Mouse (Mus musculus): Measurements from ENCODE around the gene Snrnp70. TPM values are rescaled to one million over a fixed set of nuclear protein-coding genes. Genes with fewer than 3 reads are reported as not detected.
"Not testable (repeated sequence)": the region's sequence is repeated elsewhere in the genome, so short reads cannot be mapped to it uniquely, and the experiment has no call there.

The Snrnp70 gene
- polyA plus RNA-seq, 1 experiment from 2014 or later, result 223 TPM

GRCm38 (mm10) chr7:45406157-45407156, 10.9 kb upstream of the Snrnp70 start:
- Histone ChIP-seq H3K4me1 (replicated peaks) (peaks cover 17% of the 10 kb centered on the region), H3K27me3 (ENCODE audit: insufficient read depth, poor library complexity, severe bottlenecking) (peaks cover 67% of the 10 kb centered on the region), H3K4me3 (peak overlapping the region; percentile 45), H3K27ac (no peak overlapping the region), H3K9me3 (no peaks in the 10 kb centered on the region), H3K36me3 (no peaks in the 10 kb centered on the region)
- DNase-seq (ENCODE audit: low spot score), result peak; percentile 23
- WGBS, result 3% methylated on average over 114 of the region's 114 CpGs

- Histone ChIP-seq H3K4me3 (peak within 1 kb of the TSS; percentile 45), H3K4me1 (replicated peaks) (peaks cover 17% of the 10 kb centered on the region), H3K27ac (no peak within 1 kb of the TSS), H3K9me3 (no peaks in the 10 kb centered on the region), H3K36me3 (no peaks in the 10 kb centered on the region), H3K27me3 (ENCODE audit: insufficient read depth, poor library complexity, severe bottlenecking) (peaks cover 56% of the 10 kb centered on the region)
- peak; percentile 66 for DNase-seq (ENCODE audit: low spot score)
- WGBS, result 12% methylated on average over 28 of the region's 28 CpGs
Observed at GRCm38 (mm10) chr7:45405091-45406075, 9.8 kb upstream of the Snrnp70 start, which contains the start of gene Kcna7. TSS of gene Kcna7 (plus strand) at chr7:45405653.

- Histone ChIP-seq H3K9me3 (no peaks in the 10 kb centered on the region), H3K4me1 (replicated peaks) (peaks cover 17% of the 10 kb centered on the region), H3K27ac (no peak overlapping the region), H3K27me3 (ENCODE audit: insufficient read depth, poor library complexity, severe bottlenecking) (peaks cover 39% of the 10 kb centered on the region), H3K36me3 (no peaks in the 10 kb centered on the region), H3K4me3 (no peak overlapping the region)
- WGBS, result 44% methylated on average over 6 of the region's 6 CpGs
- DNase-seq (ENCODE audit: low spot score), result peak; percentile 71
Observed at GRCm38 (mm10) chr7:45403532-45404261, 8.2 kb upstream of the Snrnp70 start.

- no peaks in the 10 kb centered on the region for H3K9me3 ChIP-seq
- H3K4me1 ChIP-seq (replicated peaks), result peaks cover 14% of the 10 kb centered on the region
- H3K27ac ChIP-seq, result no peak overlapping the region
- WGBS, result 83% methylated on average over 10 of the region's 10 CpGs
- DNase-seq (ENCODE audit: low spot score), result no peak
- H3K36me3 ChIP-seq, result no peaks in the 10 kb centered on the region
- peaks cover 18% of the 10 kb centered on the region for H3K27me3 ChIP-seq (ENCODE audit: insufficient read depth, poor library complexity, severe bottlenecking)
- H3K4me3 ChIP-seq, result no peak overlapping the region
Observed at GRCm38 (mm10) chr7:45401521-45402085, 6.1 kb upstream of the Snrnp70 start.

- peaks cover 21% of the 10 kb centered on the region for H3K4me1 ChIP-seq (replicated peaks)
- H3K27me3 ChIP-seq (ENCODE audit: insufficient read depth, poor library complexity, severe bottlenecking), result no peaks in the 10 kb centered on the region
- no peak for DNase-seq (ENCODE audit: low spot score)
- 81% methylated on average over 2 of the region's 2 CpGs for WGBS
- no peak overlapping the region for H3K4me3 ChIP-seq
- H3K36me3 ChIP-seq, result peaks cover 29% of the 10 kb centered on the region
- H3K9me3 ChIP-seq, result no peaks in the 10 kb centered on the region
- no peak overlapping the region for H3K27ac ChIP-seq
Observed at GRCm38 (mm10) chr7:45396787-45397186, 1.2 kb upstream of the Snrnp70 start.

GRCm38 (mm10) chr7:45396337-45396775, 814 bp upstream of the Snrnp70 start:
- H3K27me3 ChIP-seq (ENCODE audit: insufficient read depth, poor library complexity, severe bottlenecking); H3K9me3 ChIP-seq; DNase-seq (ENCODE audit: low spot score): not testable (repeated sequence)
- Histone ChIP-seq H3K4me1 (replicated peaks) (peaks cover 21% of the 10 kb centered on the region), H3K36me3 (peaks cover 33% of the 10 kb centered on the region), H3K4me3 (peak overlapping the region; percentile 83), H3K27ac (peak overlapping the region; percentile 99)
- 9% methylated on average over 3 of the region's 3 CpGs for WGBS

- no peak for DNase-seq (ENCODE audit: low spot score)
- Histone ChIP-seq H3K4me1 (replicated peaks) (peaks cover 21% of the 10 kb centered on the region), H3K27ac (peak overlapping the region; percentile 99), H3K9me3 (no peaks in the 10 kb centered on the region), H3K4me3 (peak overlapping the region; percentile 83), H3K36me3 (peaks cover 46% of the 10 kb centered on the region), H3K27me3 (ENCODE audit: insufficient read depth, poor library complexity, severe bottlenecking) (no peaks in the 10 kb centered on the region)
- under 1% methylated on average over 20 of the region's 20 CpGs for WGBS
Observed at GRCm38 (mm10) chr7:45395129-45395541, 407 bp downstream of the Snrnp70 start.

- H3K27ac ChIP-seq, result no peak overlapping the region
- H3K27me3 ChIP-seq (ENCODE audit: insufficient read depth, poor library complexity, severe bottlenecking), result no peaks in the 10 kb centered on the region
- H3K36me3 ChIP-seq, result peaks cover 100% of the 10 kb centered on the region
- H3K4me3 ChIP-seq, result no peak overlapping the region
- no peak for DNase-seq (ENCODE audit: low spot score)
- WGBS, result 88% methylated on average over 3 of the region's 3 CpGs
- no peaks in the 10 kb centered on the region for H3K9me3 ChIP-seq
- H3K4me1 ChIP-seq (replicated peaks), result no peaks in the 10 kb centered on the region
Observed at GRCm38 (mm10) chr7:45386077-45386476, 9.5 kb downstream of the Snrnp70 start.

- DNase-seq (ENCODE audit: low spot score), result no peak
- Histone ChIP-seq H3K4me1 (replicated peaks) (peaks cover 6% of the 10 kb centered on the region), H3K36me3 (peaks cover 91% of the 10 kb centered on the region), H3K4me3 (no peak overlapping the region), H3K27me3 (ENCODE audit: insufficient read depth, poor library complexity, severe bottlenecking) (no peaks in the 10 kb centered on the region), H3K9me3 (no peaks in the 10 kb centered on the region), H3K27ac (no peak overlapping the region)
- 95% methylated on average over 1 of the region's 1 CpGs for WGBS
Observed at GRCm38 (mm10) chr7:45376057-45376456, 19.5 kb downstream of the Snrnp70 start.

GRCm38 (mm10) chr7:45374620-45375019, 20.9 kb downstream of the Snrnp70 start:
- 95% methylated on average over 8 of the region's 8 CpGs for whole genome bisulfite sequencing
- H3K4me3 ChIP-seq, result no peak overlapping the region
- H3K27ac ChIP-seq, result no peak overlapping the region
- H3K9me3 ChIP-seq, result no peaks in the 10 kb centered on the region
- DNase-seq (ENCODE audit: low spot score), result no peak
- H3K36me3 ChIP-seq, result peaks cover 76% of the 10 kb centered on the region
- H3K27me3 ChIP-seq (ENCODE audit: insufficient read depth, poor library complexity, severe bottlenecking), result peaks cover 9% of the 10 kb centered on the region
- peaks cover 21% of the 10 kb centered on the region for H3K4me1 ChIP-seq (replicated peaks)

- H3K9me3 ChIP-seq, result no peaks in the 10 kb centered on the region
- no peak overlapping the region for H3K4me3 ChIP-seq
- H3K36me3 ChIP-seq, result peaks cover 54% of the 10 kb centered on the region
- peaks cover 30% of the 10 kb centered on the region for H3K27me3 ChIP-seq (ENCODE audit: insufficient read depth, poor library complexity, severe bottlenecking)
- H3K4me1 ChIP-seq (replicated peaks), result peaks cover 33% of the 10 kb centered on the region
- H3K27ac ChIP-seq, result no peak overlapping the region
- DNase-seq (ENCODE audit: low spot score), result no peak
- 89% methylated on average over 5 of the region's 5 CpGs for WGBS
Observed at GRCm38 (mm10) chr7:45372371-45372770, 23.2 kb downstream of the Snrnp70 start.
